Mouse (Mus musculus) brain, embryonic 14.5 days (tissue): ENCODE data around the gene Snap47. TPM values are rescaled to one million over a fixed set of nuclear protein-coding genes. Genes with fewer than 3 reads are reported as not detected.
"Not testable (repeated sequence)": the region's sequence is repeated elsewhere in the genome, so short reads cannot be mapped to it uniquely, and the experiment has no call there.

Source experiments
- DNase-seq: peaks from one replicate; pipeline ENCODE4 v3.0.0-alpha.2; 2011; ENCODE audit warnings: low read depth
- CTCF ChIP-seq: fragments of 200-500 bp; IDR thresholded peaks from 2 replicates; pipeline ENCODE4 v1.5.1; 2012; ENCODE audit warnings: inconsistent platforms, mild to moderate bottlenecking, moderate library complexity, borderline replicate concordance; ENCODE audit not compliant: insufficient read depth, insufficient read length; ENCODE audit errors: extremely low read depth
- POLR2A ChIP-seq: fragments of 200-500 bp; IDR thresholded peaks from 2 replicates; pipeline ENCODE4 v1.6.1; 2012; ENCODE audit warnings: mild to moderate bottlenecking, inconsistent platforms, borderline replicate concordance; ENCODE audit not compliant: poor library complexity, insufficient read depth, insufficient read length, severe bottlenecking; ENCODE audit errors: extremely low read depth
- polyA plus RNA-seq: library from polyadenylated mRNA; depleted of rRNA; stranded (reverse); fragments of >200 nt; gene quantifications from 2 replicates; pipeline ENCODE4 v1.2.3, GENCODE M21; 2012

The Snap47 gene
- polyA plus RNA-seq, 1 experiment = 341 TPM

DNA sequence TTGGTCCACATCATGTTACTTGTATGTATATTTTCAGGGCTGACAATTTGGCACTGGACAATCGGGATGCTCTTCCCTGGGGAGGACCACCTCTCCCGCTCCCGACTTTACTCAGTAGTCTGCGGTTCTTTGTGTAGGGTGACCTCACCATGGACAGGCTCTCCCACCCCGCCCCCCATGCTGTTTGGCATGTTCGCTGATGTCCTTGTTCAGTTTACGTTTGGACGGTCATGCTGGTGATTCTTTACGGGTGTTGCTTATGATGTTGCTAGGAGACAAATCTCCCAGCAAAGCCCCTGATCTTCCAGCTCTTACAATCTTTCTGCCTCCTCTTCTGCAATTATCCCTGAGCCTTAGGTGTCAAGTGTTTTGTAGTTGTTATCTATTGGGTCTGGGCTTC, 60.5 kb downstream of the Snap47 start:
- TF ChIP-seq CTCF (no peak), POLR2A (no peak)
- peak; percentile 19 for DNase-seq

DNA sequence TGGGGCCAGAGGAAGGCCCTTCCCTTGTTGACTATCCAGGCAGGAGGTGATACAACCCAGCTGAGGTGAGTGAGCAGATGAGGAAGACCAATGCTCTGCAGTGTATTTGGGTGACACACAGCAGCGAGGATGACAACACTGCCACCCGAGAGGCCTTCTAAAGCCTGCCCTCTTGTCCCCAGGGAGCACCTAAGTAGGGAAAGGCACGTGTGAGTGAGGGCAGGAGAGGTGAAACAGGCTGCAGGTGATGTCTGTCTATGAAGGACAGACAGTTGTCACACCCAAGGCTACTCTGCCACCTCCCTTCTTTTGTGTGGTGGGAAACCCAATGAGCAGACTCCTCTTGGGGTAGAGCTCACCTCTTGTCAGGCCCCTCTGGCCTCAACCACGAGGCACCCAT, 61.4 kb downstream of the Snap47 start:
- no peak for DNase-seq
- no peak for TF ChIP-seq POLR2A

DNA sequence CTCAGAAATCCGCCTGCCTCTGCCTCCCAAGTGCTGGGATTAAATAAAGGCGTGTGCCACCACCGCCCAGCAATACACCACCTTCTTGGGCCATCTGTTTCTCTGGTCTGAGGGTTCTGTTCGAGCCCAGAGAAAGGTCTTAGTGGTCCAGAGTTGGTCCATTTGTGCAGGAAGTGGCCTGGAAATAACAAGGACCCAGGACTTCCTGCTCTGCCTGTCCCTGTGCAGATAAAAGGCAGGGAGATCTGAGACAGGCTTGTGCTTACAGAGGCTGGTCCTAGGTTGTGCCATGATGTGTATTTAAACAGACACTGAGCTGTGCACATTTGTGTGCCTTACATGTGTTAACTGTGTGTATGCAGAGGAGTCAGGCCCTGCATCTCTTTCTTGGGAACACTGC, 62.2 kb downstream of the Snap47 start:
- DNase-seq = no peak
- TF ChIP-seq POLR2A (no peak), CTCF (no peak)

DNA sequence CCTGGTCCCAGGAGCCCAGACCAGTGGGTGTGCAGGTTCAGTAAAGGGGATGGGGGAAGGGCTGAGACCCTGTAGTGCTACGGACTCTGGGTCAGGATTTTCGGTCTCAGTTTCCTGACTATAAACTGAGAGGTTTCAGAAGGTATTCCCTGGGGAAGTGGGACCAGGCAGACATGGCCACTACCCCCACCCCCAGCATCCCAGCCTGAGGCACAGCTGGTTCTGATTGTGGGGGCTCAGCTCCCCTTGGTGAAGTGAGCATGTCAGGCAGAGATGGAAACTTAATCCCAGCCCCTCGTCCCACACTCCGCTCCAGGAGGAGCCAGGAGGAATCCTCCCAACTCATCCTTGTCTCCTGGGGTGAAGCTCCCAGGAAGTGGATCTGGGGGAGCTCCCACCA, 63.5 kb downstream of the Snap47 start:
- TF ChIP-seq CTCF = no peak
- no peak for TF ChIP-seq POLR2A
- DNase-seq = no peak

DNA sequence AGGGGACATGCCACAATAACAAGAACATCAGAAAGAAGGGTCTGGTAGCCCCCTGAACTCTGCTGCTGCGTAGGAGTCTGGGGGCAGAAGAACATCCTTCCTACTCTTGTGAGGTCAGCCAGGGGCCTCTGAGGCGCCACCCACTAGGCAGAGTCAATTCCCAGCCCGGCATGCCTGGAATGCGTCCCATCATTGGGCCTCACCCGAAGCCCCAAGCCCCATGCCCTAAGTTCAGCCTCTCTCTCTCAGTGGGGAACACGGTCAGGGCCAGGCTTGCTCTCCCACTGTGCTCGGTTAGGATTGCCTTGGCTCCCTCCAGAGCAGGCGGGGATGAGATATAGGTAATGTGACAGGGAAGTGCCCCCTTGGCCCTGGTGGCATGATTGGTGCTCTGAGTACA, 65.9 kb downstream of the Snap47 start:
- no peak for TF ChIP-seq POLR2A
- no peak for TF ChIP-seq CTCF
- DNase-seq = no peak

DNA sequence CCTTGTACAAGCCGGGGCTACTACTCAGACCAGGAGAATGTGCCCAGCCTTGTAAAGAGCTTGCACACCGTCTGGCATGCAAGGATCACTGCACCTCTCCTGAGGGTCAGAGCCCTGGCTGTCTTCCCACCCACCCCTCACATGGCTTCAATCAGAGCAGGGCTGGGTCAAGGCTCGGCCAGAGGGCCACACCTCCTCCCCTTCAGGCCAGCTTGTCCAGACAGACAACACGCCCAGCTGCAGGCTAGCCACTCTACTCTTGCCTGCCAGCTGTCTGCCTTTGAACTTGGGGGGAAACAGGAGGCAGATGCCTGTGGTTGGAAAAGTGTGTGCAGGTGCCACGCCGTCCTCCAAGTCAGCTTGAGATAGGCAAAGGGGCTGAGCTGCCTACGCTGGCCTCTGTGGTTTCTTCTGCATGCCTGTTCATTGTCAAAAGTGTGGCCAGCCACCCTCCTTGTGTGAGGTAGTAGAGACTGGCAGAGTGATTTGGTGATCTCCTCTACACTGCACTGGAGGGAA, 66.5 kb downstream of the Snap47 start:
- no peak for DNase-seq
- TF ChIP-seq CTCF (no peak), POLR2A (no peak)

DNA sequence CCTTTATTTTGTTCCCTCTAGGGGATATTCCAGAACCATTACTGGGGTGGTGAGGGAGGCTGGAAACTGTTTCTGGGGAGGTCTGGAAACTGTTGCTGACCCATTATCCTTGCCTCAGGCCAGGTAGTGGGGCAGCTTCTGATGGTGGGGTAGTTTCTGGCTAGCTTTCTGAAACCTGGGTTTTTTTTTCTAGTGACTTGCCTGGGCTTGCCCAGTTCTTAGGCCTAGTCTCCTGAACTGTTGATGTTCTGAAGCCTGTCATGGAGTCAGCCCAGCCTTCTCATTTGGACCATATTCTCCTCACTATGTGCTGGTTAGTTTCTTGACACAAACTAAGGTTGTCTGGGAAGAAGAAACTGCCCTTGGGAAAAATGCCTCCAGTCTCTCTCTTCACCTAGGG, 71.4 kb downstream of the Snap47 start:
- no peak for DNase-seq
- TF ChIP-seq POLR2A = no peak
- no peak for TF ChIP-seq CTCF

DNA sequence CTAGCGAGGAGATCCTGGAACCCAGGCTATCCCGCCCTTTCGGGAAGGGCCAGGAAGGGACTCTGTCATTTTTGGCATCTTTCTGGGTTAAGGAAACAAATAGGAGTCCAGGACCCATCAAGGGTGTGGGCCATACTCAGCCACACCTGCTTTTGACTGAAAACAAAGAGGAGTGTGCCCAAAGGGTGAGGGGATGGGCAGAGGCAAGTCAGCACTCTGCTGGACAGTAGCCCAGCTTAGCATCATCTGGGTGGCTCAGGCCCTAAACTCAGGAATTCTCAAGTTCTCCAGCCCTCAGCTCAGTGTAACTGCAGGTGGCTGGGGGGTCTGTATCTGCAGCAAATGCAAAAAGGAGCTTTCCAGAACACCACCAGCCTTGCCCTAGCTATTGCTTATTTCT, 73.0 kb downstream of the Snap47 start:
- TF ChIP-seq CTCF = no peak
- no peak for DNase-seq

DNA sequence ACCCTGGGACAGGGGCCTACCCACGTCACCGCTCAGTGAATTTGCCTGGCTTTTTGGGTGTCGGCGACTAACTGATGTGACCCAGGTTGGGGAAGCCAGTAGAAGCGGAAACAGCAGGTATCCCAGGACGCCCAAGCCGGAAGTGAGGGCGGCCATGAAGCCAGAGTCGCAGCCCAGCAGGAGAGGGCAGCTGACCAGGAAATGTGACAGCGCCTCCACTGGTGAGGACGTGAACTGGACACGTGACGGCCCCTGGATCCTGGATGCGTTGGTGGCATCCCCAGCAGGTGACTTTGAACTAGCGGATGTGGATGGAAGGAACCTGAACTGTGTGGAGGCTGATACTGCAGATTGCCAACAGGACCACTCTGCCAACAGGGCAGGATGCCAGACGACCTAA, 75.5 kb downstream of the Snap47 start, which contains the start of gene Prss38:
Gene Prss38 (minus strand): TSS at position 183 of the 400 bp plus-strand sequence.
- TF ChIP-seq CTCF (0 out of 2 replicates have a peak, but pooled peaks have one; percentile 4), POLR2A (no peak)
- DNase-seq = no peak

DNA sequence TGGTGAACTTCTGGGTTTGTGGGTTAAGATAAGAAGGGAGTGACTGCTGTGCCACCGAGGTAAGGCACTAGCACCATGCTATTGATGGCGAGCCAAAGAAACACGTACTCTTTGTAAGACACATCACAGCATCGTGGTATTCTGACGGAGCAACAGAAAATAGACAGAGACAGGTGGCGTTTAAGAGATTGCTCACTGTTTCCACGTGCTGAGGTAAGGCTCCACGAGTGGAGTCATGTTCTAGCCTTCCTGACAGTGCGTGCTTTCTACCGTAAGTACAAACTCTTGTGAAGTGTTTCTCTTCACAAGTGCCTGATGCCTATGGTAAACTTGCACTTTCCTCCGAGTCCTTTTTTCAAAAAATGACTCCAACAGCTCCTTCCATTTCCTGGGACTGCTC, 81.1 kb downstream of the Snap47 start:
- DNase-seq = no peak
- TF ChIP-seq CTCF = no peak
- TF ChIP-seq POLR2A = no peak

DNA sequence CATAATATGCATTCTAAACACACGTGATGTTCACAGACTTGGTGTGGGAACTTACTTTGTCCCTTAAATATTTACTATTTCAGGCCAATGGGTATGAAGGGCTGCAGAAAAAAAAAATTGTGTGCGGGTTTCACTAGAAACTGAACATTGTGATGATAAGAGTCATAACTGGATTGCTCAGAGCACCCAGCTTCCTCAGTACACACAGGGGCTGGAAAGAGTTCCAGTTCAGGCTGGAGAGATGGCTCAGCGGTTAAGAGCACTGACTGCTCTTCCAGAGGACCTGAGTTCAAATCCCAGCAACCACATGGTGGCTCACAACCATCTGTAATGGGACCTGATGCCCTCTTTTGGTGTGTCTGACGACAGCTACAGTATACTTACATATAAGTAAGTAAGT, 83.0 kb downstream of the Snap47 start:
- DNase-seq = not testable (repeated sequence)

DNA sequence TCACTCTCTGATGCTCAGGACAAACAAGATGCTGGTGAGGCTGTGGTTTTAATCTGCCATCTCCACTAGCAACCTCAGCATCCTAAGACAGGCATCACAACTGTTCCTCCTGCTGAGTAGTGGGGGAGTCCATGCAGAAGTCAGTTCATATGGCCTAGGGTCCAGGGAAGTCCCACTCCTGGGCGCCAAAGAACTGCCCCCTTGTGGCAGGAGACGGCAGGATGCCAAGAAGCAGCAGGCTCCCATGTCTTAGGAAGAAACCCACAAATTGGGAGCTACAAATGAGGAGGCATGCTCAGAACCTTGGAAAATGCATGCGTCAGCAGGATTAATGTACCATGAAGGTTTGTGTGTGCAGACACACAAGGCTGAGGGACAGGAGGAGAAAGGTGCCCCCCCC, 84.4 kb downstream of the Snap47 start:
- TF ChIP-seq POLR2A (no peak), CTCF (peak; percentile 51)
- peak; percentile 50 for DNase-seq

DNA sequence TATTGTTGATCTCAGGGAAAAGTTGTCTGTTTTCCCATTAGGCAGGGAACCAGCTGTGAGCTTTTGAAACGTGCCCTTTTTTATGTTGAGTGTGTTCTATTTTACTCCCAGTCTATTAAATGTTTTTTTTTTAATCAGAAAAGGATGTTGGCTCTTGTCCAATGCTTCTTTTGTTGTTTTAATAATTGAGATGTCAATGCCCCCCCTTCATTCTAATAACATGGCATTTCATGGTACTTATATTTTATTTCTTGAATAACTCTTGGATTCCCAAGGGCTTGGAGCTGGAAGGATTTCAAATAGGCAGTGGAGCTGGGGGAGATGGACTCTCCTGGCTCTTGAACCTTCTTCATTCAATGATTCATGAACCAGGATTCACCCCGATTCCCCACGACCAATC, 85.0 kb downstream of the Snap47 start:
- DNase-seq = peak; percentile 70
- TF ChIP-seq POLR2A (no peak), CTCF (no peak)

DNA sequence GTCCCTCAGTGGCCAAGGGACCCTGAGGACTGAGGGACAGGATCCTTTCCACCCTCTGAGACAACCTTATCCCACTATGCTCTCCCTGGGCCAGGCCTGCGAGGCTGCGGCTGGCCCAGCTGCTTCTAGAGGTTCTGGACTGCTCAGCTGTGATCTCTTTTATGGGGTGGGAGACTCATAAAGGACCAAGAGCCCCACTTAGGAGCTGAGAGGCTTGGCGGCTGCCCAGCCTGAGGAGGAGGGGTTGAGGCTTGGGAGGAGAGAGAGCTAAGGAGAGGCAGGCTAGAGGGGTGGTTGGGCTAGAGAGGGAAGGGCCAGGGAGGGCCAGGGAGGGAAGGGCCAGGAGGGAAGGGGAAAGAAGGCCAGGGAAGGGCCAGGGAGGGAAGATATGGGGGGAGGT, 86.6 kb downstream of the Snap47 start:
- TF ChIP-seq POLR2A (no peak), CTCF (no peak)
- DNase-seq = peak; percentile 68

DNA sequence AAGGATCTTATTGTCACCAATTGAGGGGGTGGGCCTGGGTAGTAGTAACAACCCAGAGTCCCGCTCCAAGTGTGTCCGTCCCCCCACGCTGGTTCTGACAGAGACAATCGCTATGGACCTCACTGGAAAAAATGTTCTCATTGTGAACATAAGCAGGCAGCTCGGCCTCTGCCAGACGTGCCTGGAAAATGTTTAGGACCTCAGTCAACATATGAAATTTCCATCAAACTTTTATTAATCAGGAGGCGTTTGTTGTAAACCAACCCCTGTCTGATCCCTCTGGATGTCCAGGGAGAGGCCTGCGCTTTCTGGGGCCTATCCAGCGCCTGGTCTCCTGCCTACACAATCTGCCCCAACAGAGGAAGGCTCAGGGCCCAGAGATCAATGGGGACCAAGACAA, 87.0 kb downstream of the Snap47 start:
- TF ChIP-seq CTCF = no peak
- no peak for TF ChIP-seq POLR2A
- DNase-seq = no peak
